Mouse (Mus musculus) forebrain, postnatal 0 days (tissue): Measurements from ENCODE around the gene Lrrn4cl. TPM values are rescaled to one million over a fixed set of nuclear protein-coding genes. Genes with fewer than 3 reads are reported as not detected.

Experiments
- ATAC-seq: fragments of 200-750 bp; cut with Nextera tagmentation; 2 replicates; pipeline ENCODE4 v1.8.0; 2017; ENCODE audit warnings: mild to moderate bottlenecking, moderate library complexity
- DNase-seq: peaks from one replicate; pipeline ENCODE4 v3.0.0-alpha.2; 2015
- H3K27ac ChIP-seq: fragments of 300-500 bp; sonication (generic); 2 replicates; pipeline ENCODE4 v1.5.1; 2014; ENCODE audit warnings: low read depth, mild to moderate bottlenecking, antibody characterized with exemption, low read length, moderate library complexity, mixed read lengths
- H3K27me3 ChIP-seq: fragments of 300-500 bp; sonication (generic); 2 replicates; pipeline ENCODE4 v1.6.1; 2014; ENCODE audit warnings: mild to moderate bottlenecking, low read length, mixed read lengths; ENCODE audit not compliant: insufficient read depth
- H3K36me3 ChIP-seq: fragments of 300-500 bp; sonication (generic); 2 replicates; pipeline ENCODE4 v1.6.1; 2014; ENCODE audit warnings: mild to moderate bottlenecking, moderate library complexity; ENCODE audit not compliant: insufficient read depth
- H3K4me1 ChIP-seq: fragments of 300-500 bp; sonication (generic); 2 replicates; pipeline ENCODE4 v1.6.1; 2014; ENCODE audit warnings: antibody characterized with exemption; ENCODE audit not compliant: insufficient read depth
- H3K4me2 ChIP-seq: fragments of 300-500 bp; sonication (generic); 2 replicates; pipeline ENCODE4 v1.6.1; 2014; ENCODE audit warnings: low read depth, mild to moderate bottlenecking, moderate library complexity
- H3K4me3 ChIP-seq: fragments of 300-500 bp; sonication (generic); 2 replicates; pipeline ENCODE4 v1.5.1; 2014; ENCODE audit warnings: low read depth, low read length, mixed read lengths
- H3K9ac ChIP-seq: fragments of 300-500 bp; sonication (generic); 2 replicates; pipeline ENCODE4 v1.6.1; 2014; ENCODE audit warnings: mild to moderate bottlenecking
- H3K9me3 ChIP-seq: fragments of 300-500 bp; sonication (generic); 2 replicates; pipeline ENCODE4 v1.6.1; 2016; ENCODE audit warnings: low read length
- CTCF ChIP-seq: sonication (generic); IDR thresholded peaks from 2 replicates; pipeline ENCODE4 v1.5.1; 2016; ENCODE audit warnings: antibody characterized with exemption, control low read depth, low read depth
- WGBS: fragments of 180-500 bp; shearing (Covaris S2); extraction: QIAGEN DNeasy Blood & Tissue Kit; methylation state at CpG from one replicate; pipeline ENCODE4 v1.1.7; 2014; 5-methylcytosine and 5-hydroxymethylcytosine counted together
- polyA plus RNA-seq: library from polyadenylated mRNA; unstranded; fragments of >200 nt; fragmentation: Nextera tagmentation; extraction: Ambion mirVana; gene quantifications from 2 replicates; pipeline ENCODE4 v1.2.1, GENCODE M21; 2015
- total RNA-seq: library from RNA; depleted of rRNA; stranded (reverse); fragments of >200 nt; gene quantifications from 2 replicates; pipeline ENCODE4 v1.2.3, GENCODE M21; 2014

The Lrrn4cl gene
- total and polyA plus RNA-seq, 2 experiments from 2014 or later: 0.88 to 2.6 TPM

- ATAC-seq: no peak
These were observed 33.0 kb downstream of the Lrrn4cl start, which contains the start of the genes Lbhd1 and Gm49403 for GRCm38 (mm10) chr19:8883616-8884015. TSS of gene Lbhd1 (plus strand) at chr19:8883732. TSS of gene Gm49403 (plus strand) at chr19:8883930.

GRCm38 (mm10) chr19:8886916-8887584, 36.5 kb downstream of the Lrrn4cl start:
- Histone ChIP-seq H3K4me3 (no peak overlapping the region), H3K27ac (no peak overlapping the region), H3K4me1 (peaks cover 5% of the 10 kb centered on the region; the same call in 1 of the 2 replicates), H3K4me2 (peak overlapping the region; percentile 85; the same call in 1 of the 2 replicates), H3K9ac (no peak overlapping the region), H3K27me3 (no peaks in the 10 kb centered on the region), H3K9me3 (no peaks in the 10 kb centered on the region), H3K36me3 (0 out of 2 replicates have a peak, but pooled peaks cover 5% of the 10 kb centered on the region)
- 56% methylated on average over 1 of the region's 1 CpGs for WGBS
- DNase-seq: no peak
- ATAC-seq: no peak
- no peak for TF ChIP-seq CTCF

More at GRCm38 (mm10) chr19:8883616-8884015, 33.0 kb downstream of the Lrrn4cl start, which contains the start of the genes Lbhd1 and Gm49403:
- Histone ChIP-seq H3K4me3 (no peak within 1 kb of the TSS), H3K27me3 (no peaks in the 10 kb centered on the region), H3K9ac (no peak within 1 kb of the TSS), H3K36me3 (no peaks in the 10 kb centered on the region), H3K27ac (no peak within 1 kb of the TSS), H3K9me3 (no peaks in the 10 kb centered on the region), H3K4me2 (no peak within 1 kb of the TSS), H3K4me1 (peaks cover 9% of the 10 kb centered on the region; the same call in 1 of the 2 replicates)
- DNase-seq: no peak
- no peak for TF ChIP-seq CTCF
- 72% methylated on average over 3 of the region's 3 CpGs for WGBS

GRCm38 (mm10) chr19:8887585-8888463, 37.3 kb downstream of the Lrrn4cl start:
- ATAC-seq: no peak
- H3K9me3 ChIP-seq: no peaks in the 10 kb centered on the region
- H3K4me1 ChIP-seq: peaks cover 5% of the 10 kb centered on the region; the same call in 1 of the 2 replicates
- TF ChIP-seq CTCF: no peak
- H3K9ac ChIP-seq: peak overlapping the region; percentile 63
- no peak for DNase-seq
- H3K27ac ChIP-seq: peak overlapping the region; percentile 85
- peak overlapping the region; percentile 59 for H3K4me3 ChIP-seq
- H3K36me3 ChIP-seq: 0 out of 2 replicates have a peak, but pooled peaks cover 5% of the 10 kb centered on the region
- no peaks in the 10 kb centered on the region for H3K27me3 ChIP-seq
- 15% methylated on average over 19 of the region's 19 CpGs for WGBS
- H3K4me2 ChIP-seq: peak overlapping the region; percentile 85

- H3K4me1 ChIP-seq: peaks cover 5% of the 10 kb centered on the region
- H3K27ac ChIP-seq: peak within 1 kb of the TSS; percentile 85
- H3K4me2 ChIP-seq: peak within 1 kb of the TSS; percentile 85
- under 1% methylated on average over 58 of the region's 58 CpGs for WGBS
- peak; percentile 97 for DNase-seq
- peak within 1 kb of the TSS; percentile 59 for H3K4me3 ChIP-seq
- ATAC-seq: peak; percentile 97
- no peaks in the 10 kb centered on the region for H3K9me3 ChIP-seq
- no peaks in the 10 kb centered on the region for H3K27me3 ChIP-seq
- H3K9ac ChIP-seq: peak within 1 kb of the TSS; percentile 63
- TF ChIP-seq CTCF: no peak
- H3K36me3 ChIP-seq: 0 out of 2 replicates have a peak, but pooled peaks cover 5% of the 10 kb centered on the region
These were observed 38.2 kb downstream of the Lrrn4cl start, which contains the start of the genes 1810009A15Rik and Gm49416 for GRCm38 (mm10) chr19:8888511-8889385. TSS of gene 1810009A15Rik (plus strand) at chr19:8888853. TSS of gene Gm49416 (plus strand) at chr19:8888926.

- WGBS: 3% methylated on average over 54 of the region's 54 CpGs
- Histone ChIP-seq H3K36me3 (peaks cover 16% of the 10 kb centered on the region), H3K9ac (peak within 1 kb of the TSS; percentile 87), H3K9me3 (no peaks in the 10 kb centered on the region), H3K4me3 (peak within 1 kb of the TSS; percentile 79), H3K27ac (peak within 1 kb of the TSS; percentile 87), H3K27me3 (no peaks in the 10 kb centered on the region), H3K4me1 (peaks cover 5% of the 10 kb centered on the region), H3K4me2 (peak within 1 kb of the TSS; percentile 98)
- DNase-seq (peak; percentile 93), ATAC-seq (peak; percentile 68)
- no peak; the same call in 1 of the 2 replicates for TF ChIP-seq CTCF
These were observed 42.5 kb downstream of the Lrrn4cl start, which contains the start of gene Ints5 for GRCm38 (mm10) chr19:8892829-8893766. TSS of gene Ints5 (plus strand) at chr19:8893005.
